8 mouse cellular contexts compared by ENCODE assay signal in the genomic region with DNA sequence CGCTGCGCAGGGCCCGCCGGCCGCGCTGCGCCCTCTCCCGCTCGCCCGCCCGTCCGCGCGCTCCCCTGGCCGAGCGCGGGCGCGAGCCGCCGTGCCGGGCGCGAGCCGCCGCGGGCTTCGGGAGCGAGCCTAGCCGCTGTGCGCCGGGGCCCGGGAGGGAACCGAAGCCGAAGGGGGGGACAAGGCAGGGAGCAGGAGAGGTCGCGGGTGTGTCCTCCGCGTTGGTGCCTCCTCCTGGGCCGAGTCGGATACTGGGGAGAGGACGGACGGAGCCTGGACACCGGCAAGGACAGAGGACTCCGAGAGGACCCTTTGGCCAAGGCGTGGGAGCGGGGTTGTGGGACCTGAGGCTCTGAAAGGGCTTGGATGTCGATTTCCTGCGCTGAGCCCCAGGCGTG. TPM values are rescaled to one million over a fixed set of nuclear protein-coding genes. Genes with fewer than 3 reads are reported as not detected.
A peak's percentile ranks its signal among the peaks of the same experiment; 100 is the strongest.
DNase-seq lines count a peak whose midpoint lies in the region; ATAC-seq lines count a peak whose summit lies in the region.

A gene (minus strand): TSS at position 57 of the 398 bp plus-strand sequence.

- peak within 1 kb of the TSS; percentile 84 for H3K27ac ChIP-seq in midbrain, embryonic 15.5 days

- peaks cover 17% of the 10 kb centered on the region for H3K27me3 ChIP-seq in midbrain, embryonic 15.5 days (replicated peaks)

- intact Hi-C loops in heart, postnatal 10 days (cut with DNase I), result no loop called here
- intact Hi-C loops in left cerebral cortex, postnatal 14 days (cut with DNase I), result loop anchor here (5.0 to 10.0 kb wide), 3 partner anchors 54 to 282 kb away; a partner anchor contains a TSS

- H3K4me3 ChIP-seq in midbrain, embryonic 15.5 days, result peak within 1 kb of the TSS; percentile 75

- 1% methylated on average over 45 of the region's 50 CpGs for WGBS in midbrain, embryonic 15.5 days

- H3K36me3 ChIP-seq in midbrain, embryonic 15.5 days (replicated peaks), result no peaks in the 10 kb centered on the region

- H3K9ac ChIP-seq in midbrain, embryonic 15.5 days, result peak within 1 kb of the TSS; percentile 46

- no peak for ATAC-seq in midbrain, embryonic 15.5 days (replicated peaks)

- H3K4me1 ChIP-seq in midbrain, embryonic 15.5 days, result peaks cover 24% of the 10 kb centered on the region

- H3K9me3 ChIP-seq in midbrain, embryonic 15.5 days, result no peaks in the 10 kb centered on the region

- peak within 1 kb of the TSS; percentile 70 for H3K4me2 ChIP-seq in midbrain, embryonic 15.5 days

- peak; percentile 9 for DNase-seq in adrenal gland, adult 2 months
- no peak for DNase-seq in adrenal gland, adult 8-10 months
- peak; percentile 5 for DNase-seq in CD4-positive helper T cell, adult 2 months (ENCODE audit: low read depth, low spot score)
- peak; percentile 65 for DNase-seq in embryo, embryonic 10 days (ENCODE audit: low spot score)
- peak; percentile 12 to 20 for DNase-seq in heart, postnatal 10 days
- DNase-seq in left cerebral cortex, postnatal 14 days (ENCODE audit: low spot score in 2 of 2), result no peak
- DNase-seq in T-cell, adult 2 months (ENCODE audit: low spot score), result no peak

RNA-seq across cellular contexts. Expression of the gene that starts here (rescaled TPM):
- total RNA-seq in adrenal gland, adult 2 months (2021), result 1 to 10 TPM in 1 of 2 experiments, under 1 TPM in 1; 0.37 to 1.3 TPM
- 1.9 and 2.2 TPM in 2 replicates for polyA plus RNA-seq in adrenal gland, adult 2 months (2012; rRNA removed)
- total RNA-seq in adrenal gland, adult 8-10 months (2022), result under 1 TPM; 0.41 to 0.95 (median 0.48) TPM
- not detected for total RNA-seq in heart, postnatal 10 days (2021)
- 10 to 100 TPM; 58.1 to 61.7 TPM for total RNA-seq in left cerebral cortex, postnatal 14 days (2021)
- 12.1 and 12.6 TPM in 2 replicates for polyA plus RNA-seq in midbrain, embryonic 15.5 days (2015; fragmentation: Nextera tagmentation; extraction: Ambion mirVana)

Comparison
In these comparisons a context has a peak if more than half of its experiments do, and no peak if none do; other contexts are left out.
1. RNA of the gene that starts here (total RNA-seq): 58.1 to 61.7 TPM in left cerebral cortex, postnatal 14 days; 0.37 to 1.3 TPM in adrenal gland, adult 2 months, 0.41 to 0.95 TPM in adrenal gland, adult 8-10 months and not detected in heart, postnatal 10 days; every median in the first group is over 10 times any median in the second.
2. DNase-seq: peak in adrenal gland, adult 2 months (single experiment), CD4-positive helper T cell, adult 2 months (single experiment) and embryo, embryonic 10 days (single experiment); none in adrenal gland, adult 8-10 months (single experiment), left cerebral cortex, postnatal 14 days (0 of 2) and T-cell, adult 2 months (single experiment).
3. Peak in DNase-seq in heart, postnatal 10 days; RNA of the gene not detected or under 1 TPM.